Mouse (Mus musculus) heart, postnatal 0 days (tissue): Measurements from ENCODE around the gene 2310022A10Rik.

ENCODE experiments used
- CTCF ChIP-seq: IDR thresholded peaks from 2 replicates; pipeline ENCODE4 v1.5.1; 2016; ENCODE audit warnings: antibody characterized with exemption, control low read depth, low read depth
- EP300 ChIP-seq: IDR thresholded peaks from 2 replicates; pipeline ENCODE4 v1.6.1; 2016; ENCODE audit warnings: antibody characterized with exemption, low read depth

DNA sequence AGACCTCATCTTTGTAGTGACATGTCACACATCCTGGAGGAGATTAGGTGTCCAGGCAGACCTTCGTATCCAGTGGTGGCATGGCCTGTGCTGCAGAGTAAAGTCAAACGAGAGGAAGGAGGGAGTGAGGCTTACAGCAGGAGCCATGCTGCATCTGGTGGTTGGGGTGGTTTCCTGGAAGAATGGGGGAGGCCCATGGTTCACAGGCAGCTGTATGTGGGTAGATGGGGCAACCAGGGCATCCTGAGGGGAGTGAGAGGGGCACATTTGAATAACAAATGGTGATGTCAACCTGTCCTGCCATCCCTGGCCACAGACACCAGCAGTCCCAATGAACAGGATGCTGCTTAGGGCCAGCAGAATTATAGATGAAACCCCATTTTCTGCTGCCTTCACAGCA lies 56.7 kb downstream of the 2310022A10Rik start:
- TF ChIP-seq CTCF (no peak), EP300 (no peak)
